Mouse (Mus musculus): Measurements from ENCODE around the gene Ttll12. TPM values are rescaled to one million over a fixed set of nuclear protein-coding genes. Genes with fewer than 3 reads are reported as not detected.

Gene Ttll12
- total and polyA plus RNA-seq, 3 experiments: 4.5 to 9.9 (median 5.5) TPM

DNA sequence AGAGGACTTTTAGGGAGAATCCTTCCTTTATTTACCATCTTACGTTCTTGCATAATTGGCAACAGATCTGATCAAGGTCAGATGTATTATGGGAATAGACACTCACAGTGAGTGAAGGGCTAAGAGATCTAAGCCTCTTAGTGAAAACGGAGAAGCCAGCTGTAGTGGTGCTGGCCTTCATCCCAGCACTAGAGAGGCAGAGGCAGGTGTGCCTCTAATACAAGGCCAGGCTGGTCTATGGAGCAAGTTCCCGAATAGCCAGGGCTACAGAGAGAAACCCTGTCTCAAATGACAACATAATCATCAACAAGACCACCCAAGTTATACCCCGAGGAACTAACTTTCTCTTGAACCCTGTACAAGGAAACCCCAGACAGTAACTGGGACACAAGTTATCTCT lies 12.0 kb downstream of the Ttll12 start:
- H3K36me3 ChIP-seq (ENCODE audit: control insufficient read depth, insufficient read depth, low read length): no peaks in the 10 kb centered on the region
- no peak overlapping the region for H3K27ac ChIP-seq
- no peaks in the 10 kb centered on the region for H3K27me3 ChIP-seq (ENCODE audit: control insufficient read depth, insufficient read depth, low read length)
- no peak for DNase-seq
- intact Hi-C loops (cut with DNase I): no loop called here
- H3K79me2 ChIP-seq (replicated peaks; ENCODE audit: control insufficient read depth, insufficient read depth, low read length): no peaks in the 10 kb centered on the region
- 81% methylated on average over 4 of the region's 4 CpGs for WGBS
- H3K9ac ChIP-seq (ENCODE audit: low read depth, low read length): no peak overlapping the region
- no peaks in the 10 kb centered on the region for H3K4me1 ChIP-seq (ENCODE audit: control insufficient read depth, insufficient read depth, low read length)
- no peak overlapping the region for H3K4me3 ChIP-seq
- no peak for TF ChIP-seq EP300 (IDR thresholded peaks at IDR 0.05; ENCODE audit: insufficient read depth, low read depth, low read length)
- TF ChIP-seq CTCF (IDR thresholded peaks at IDR 0.05): no peak
- TF ChIP-seq POLR2A (IDR thresholded peaks at IDR 0.05; ENCODE audit: insufficient read depth, low read depth, low read length): no peak

- no peak for TF ChIP-seq EP300 (IDR thresholded peaks at IDR 0.05; ENCODE audit: insufficient read depth, low read depth, low read length)
- TF ChIP-seq POLR2A (IDR thresholded peaks at IDR 0.05; ENCODE audit: insufficient read depth, low read depth, low read length): no peak
- intact Hi-C loops (cut with DNase I): no loop called here
- no peaks in the 10 kb centered on the region for H3K4me1 ChIP-seq (ENCODE audit: control insufficient read depth, insufficient read depth, low read length)
- WGBS: 89% methylated on average over 9 of the region's 9 CpGs
- no peaks in the 10 kb centered on the region for H3K36me3 ChIP-seq (ENCODE audit: control insufficient read depth, insufficient read depth, low read length)
- no peaks in the 10 kb centered on the region for H3K27me3 ChIP-seq (ENCODE audit: control insufficient read depth, insufficient read depth, low read length)
- H3K4me3 ChIP-seq: no peak overlapping the region
- H3K9ac ChIP-seq (ENCODE audit: low read depth, low read length): no peak overlapping the region
- no peak for DNase-seq
- H3K79me2 ChIP-seq (replicated peaks; ENCODE audit: control insufficient read depth, insufficient read depth, low read length): no peaks in the 10 kb centered on the region
- no peak overlapping the region for H3K27ac ChIP-seq
Observed at GRCm38 (mm10) chr15:83576651-83577050, 18.3 kb downstream of the Ttll12 start.

- H3K27ac ChIP-seq: no peak overlapping the region
Observed at GRCm38 (mm10) chr15:83575543-83575942, 19.4 kb downstream of the Ttll12 start.

GRCm38 (mm10) chr15:83574731-83575351 lies 20.1 kb downstream of the Ttll12 start:
- 65% methylated on average over 6 of the region's 6 CpGs for WGBS
- no peak overlapping the region for H3K9ac ChIP-seq (ENCODE audit: low read depth, low read length)
- intact Hi-C loops (cut with DNase I): no loop called here
- H3K79me2 ChIP-seq (replicated peaks; ENCODE audit: control insufficient read depth, insufficient read depth, low read length): no peaks in the 10 kb centered on the region
- no peak overlapping the region for H3K27ac ChIP-seq
- no peaks in the 10 kb centered on the region for H3K4me1 ChIP-seq (ENCODE audit: control insufficient read depth, insufficient read depth, low read length)
- H3K4me3 ChIP-seq: no peak overlapping the region
- no peaks in the 10 kb centered on the region for H3K27me3 ChIP-seq (ENCODE audit: control insufficient read depth, insufficient read depth, low read length)
- H3K36me3 ChIP-seq (ENCODE audit: control insufficient read depth, insufficient read depth, low read length): no peaks in the 10 kb centered on the region
- TF ChIP-seq CTCF (IDR thresholded peaks at IDR 0.05) (no peak), POLR2A (IDR thresholded peaks at IDR 0.05; ENCODE audit: insufficient read depth, low read depth, low read length) (no peak), EP300 (IDR thresholded peaks at IDR 0.05; ENCODE audit: insufficient read depth, low read depth, low read length) (no peak)
- peak in 1 of 2 experiments; percentile 38 for DNase-seq

More at GRCm38 (mm10) chr15:83575543-83575942, 19.4 kb downstream of the Ttll12 start:
- TF ChIP-seq POLR2A (IDR thresholded peaks at IDR 0.05; ENCODE audit: insufficient read depth, low read depth, low read length) (no peak), EP300 (IDR thresholded peaks at IDR 0.05; ENCODE audit: insufficient read depth, low read depth, low read length) (no peak), CTCF (IDR thresholded peaks at IDR 0.05) (no peak)
- Histone ChIP-seq H3K4me3 (no peak overlapping the region), H3K4me1 (ENCODE audit: control insufficient read depth, insufficient read depth, low read length) (no peaks in the 10 kb centered on the region), H3K79me2 (replicated peaks; ENCODE audit: control insufficient read depth, insufficient read depth, low read length) (no peaks in the 10 kb centered on the region), H3K27me3 (ENCODE audit: control insufficient read depth, insufficient read depth, low read length) (no peaks in the 10 kb centered on the region), H3K36me3 (ENCODE audit: control insufficient read depth, insufficient read depth, low read length) (no peaks in the 10 kb centered on the region), H3K9ac (ENCODE audit: low read depth, low read length) (no peak overlapping the region)
- intact Hi-C loops (cut with DNase I): no loop called here
- 93% methylated on average over 8 of the region's 8 CpGs for WGBS
- DNase-seq: no peak

DNA sequence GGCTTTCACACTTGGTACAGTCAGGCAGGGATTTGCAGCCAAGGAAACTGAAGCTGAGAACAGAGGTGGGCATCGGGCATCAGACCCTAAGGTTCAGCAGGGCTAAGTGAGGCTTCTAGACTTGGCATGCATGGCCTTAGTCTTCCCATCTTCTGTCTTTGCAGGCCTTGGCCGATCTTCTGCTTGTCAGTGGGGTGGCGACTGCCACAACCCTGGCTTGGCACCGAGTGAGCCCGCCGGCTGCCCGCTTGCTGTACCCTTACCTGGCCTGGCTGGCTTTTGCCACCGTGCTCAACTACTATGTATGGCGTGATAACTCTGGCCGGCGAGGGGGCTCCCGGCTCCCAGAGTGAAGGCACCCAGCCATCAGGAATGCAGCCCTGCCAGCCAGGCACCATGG lies 21.4 kb downstream of the Ttll12 start:
- intact Hi-C loops (cut with DNase I): no loop called here
- no peaks in the 10 kb centered on the region for H3K4me1 ChIP-seq (ENCODE audit: control insufficient read depth, insufficient read depth, low read length)
- no peak for DNase-seq
- no peak for TF ChIP-seq EP300 (IDR thresholded peaks at IDR 0.05; ENCODE audit: insufficient read depth, low read depth, low read length)
- no peak for TF ChIP-seq POLR2A (IDR thresholded peaks at IDR 0.05; ENCODE audit: insufficient read depth, low read depth, low read length)
- no peak for TF ChIP-seq CTCF (IDR thresholded peaks at IDR 0.05)
- no peaks in the 10 kb centered on the region for H3K36me3 ChIP-seq (ENCODE audit: control insufficient read depth, insufficient read depth, low read length)
- no peaks in the 10 kb centered on the region for H3K79me2 ChIP-seq (replicated peaks; ENCODE audit: control insufficient read depth, insufficient read depth, low read length)
- no peaks in the 10 kb centered on the region for H3K27me3 ChIP-seq (ENCODE audit: control insufficient read depth, insufficient read depth, low read length)
- H3K27ac ChIP-seq: no peak overlapping the region
- no peak overlapping the region for H3K4me3 ChIP-seq
- WGBS: 95% methylated on average over 12 of the region's 12 CpGs
- H3K9ac ChIP-seq (ENCODE audit: low read depth, low read length): no peak overlapping the region

GRCm38 (mm10) chr15:83572132-83572531 lies 22.8 kb downstream of the Ttll12 start:
- WGBS: 79% methylated on average over 4 of the region's 4 CpGs
- no peak overlapping the region for H3K27ac ChIP-seq
- H3K9ac ChIP-seq (ENCODE audit: low read depth, low read length): no peak overlapping the region
- DNase-seq: no peak
- no peaks in the 10 kb centered on the region for H3K79me2 ChIP-seq (replicated peaks; ENCODE audit: control insufficient read depth, insufficient read depth, low read length)
- no peaks in the 10 kb centered on the region for H3K27me3 ChIP-seq (ENCODE audit: control insufficient read depth, insufficient read depth, low read length)
- intact Hi-C loops (cut with DNase I): no loop called here
- H3K4me1 ChIP-seq (ENCODE audit: control insufficient read depth, insufficient read depth, low read length): no peaks in the 10 kb centered on the region
- no peaks in the 10 kb centered on the region for H3K36me3 ChIP-seq (ENCODE audit: control insufficient read depth, insufficient read depth, low read length)
- H3K4me3 ChIP-seq: no peak overlapping the region
- TF ChIP-seq POLR2A (IDR thresholded peaks at IDR 0.05; ENCODE audit: insufficient read depth, low read depth, low read length) (no peak), CTCF (IDR thresholded peaks at IDR 0.05) (no peak), EP300 (IDR thresholded peaks at IDR 0.05; ENCODE audit: insufficient read depth, low read depth, low read length) (no peak)
